Mouse (Mus musculus) intestine, embryonic 15.5 days (tissue): ENCODE data around the gene U2af1. TPM values are rescaled to one million over a fixed set of nuclear protein-coding genes. Genes with fewer than 3 reads are reported as not detected.

Source experiments
- ATAC-seq: fragments of 200-750 bp; cut with Nextera tagmentation; 2 replicates; pipeline ENCODE4 v1.8.0; 2017; ENCODE audit warnings: moderate TSS enrichment, moderate library complexity
- H3K27ac ChIP-seq: fragments of 300-500 bp; sonication (generic); 2 replicates; pipeline ENCODE4 v1.5.1; 2015; ENCODE audit warnings: mild to moderate bottlenecking, inconsistent platforms
- H3K27me3 ChIP-seq: fragments of 300-500 bp; sonication (generic); replicated peaks from 2 replicates; pipeline ENCODE4 v1.6.1; 2015; ENCODE audit warnings: inconsistent platforms
- H3K36me3 ChIP-seq: fragments of 300-500 bp; sonication (generic); 2 replicates; pipeline ENCODE4 v1.6.1; 2015; ENCODE audit warnings: inconsistent platforms
- H3K4me1 ChIP-seq: fragments of 300-500 bp; sonication (generic); replicated peaks from 2 replicates; pipeline ENCODE4 v1.6.1; 2015; ENCODE audit warnings: inconsistent platforms
- H3K4me2 ChIP-seq: fragments of 300-500 bp; sonication (generic); replicated peaks from 2 replicates; pipeline ENCODE4 v1.6.1; 2015; ENCODE audit warnings: mild to moderate bottlenecking, inconsistent platforms
- H3K4me3 ChIP-seq: fragments of 300-500 bp; sonication (generic); replicated peaks from 2 replicates; pipeline ENCODE4 v1.5.1; 2015; ENCODE audit warnings: inconsistent platforms
- H3K9ac ChIP-seq: fragments of 300-500 bp; sonication (generic); 2 replicates; pipeline ENCODE4 v1.6.1; 2015; ENCODE audit warnings: inconsistent platforms
- H3K9me3 ChIP-seq: fragments of 300-500 bp; sonication (generic); 2 replicates; pipeline ENCODE4 v1.6.1; 2016; ENCODE audit warnings: inconsistent platforms
- WGBS: fragments of 180-500 bp; shearing (Covaris S2); methylation state at CpG from one replicate; pipeline ENCODE4 v1.1.7; 2015; 5-methylcytosine and 5-hydroxymethylcytosine counted together
- polyA plus RNA-seq: library from polyadenylated mRNA; unstranded; fragments of >200 nt; fragmentation: Nextera tagmentation; extraction: Ambion mirVana; gene quantifications from 2 replicates; pipeline ENCODE4 v1.2.1, GENCODE M21; 2015

U2af1 gene
- polyA plus RNA-seq, 1 experiment from 2014 or later: 278 TPM

DNA sequence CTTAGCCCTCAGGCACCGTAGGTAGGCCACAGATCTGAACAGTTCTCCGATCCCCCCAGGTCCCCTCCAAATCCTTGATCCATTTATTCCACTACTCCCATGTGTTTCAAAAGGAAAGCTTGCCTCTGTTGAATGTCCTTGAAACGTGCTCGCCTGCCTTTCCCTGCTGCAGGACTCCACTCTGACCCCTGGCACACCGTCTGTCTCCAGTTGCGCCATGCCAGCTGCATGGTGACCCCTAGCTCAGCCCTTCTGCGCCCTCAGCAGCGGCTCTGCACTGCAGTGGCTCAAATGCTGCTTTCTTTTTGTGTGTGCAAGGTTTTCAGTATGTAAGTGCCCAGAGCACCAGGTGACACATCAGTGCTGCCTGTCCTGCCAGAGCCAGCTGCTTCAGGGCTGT lies 60.1 kb downstream of the U2af1 start:
- Histone ChIP-seq H3K9ac (no peak overlapping the region), H3K4me2 (no peak overlapping the region), H3K9me3 (no peaks in the 10 kb centered on the region), H3K27me3 (no peaks in the 10 kb centered on the region), H3K4me1 (no peaks in the 10 kb centered on the region), H3K4me3 (no peak overlapping the region), H3K27ac (no peak overlapping the region), H3K36me3 (peaks cover 31% of the 10 kb centered on the region)
- 91% methylated on average over 8 of the region's 8 CpGs for WGBS
- no peak for ATAC-seq

DNA sequence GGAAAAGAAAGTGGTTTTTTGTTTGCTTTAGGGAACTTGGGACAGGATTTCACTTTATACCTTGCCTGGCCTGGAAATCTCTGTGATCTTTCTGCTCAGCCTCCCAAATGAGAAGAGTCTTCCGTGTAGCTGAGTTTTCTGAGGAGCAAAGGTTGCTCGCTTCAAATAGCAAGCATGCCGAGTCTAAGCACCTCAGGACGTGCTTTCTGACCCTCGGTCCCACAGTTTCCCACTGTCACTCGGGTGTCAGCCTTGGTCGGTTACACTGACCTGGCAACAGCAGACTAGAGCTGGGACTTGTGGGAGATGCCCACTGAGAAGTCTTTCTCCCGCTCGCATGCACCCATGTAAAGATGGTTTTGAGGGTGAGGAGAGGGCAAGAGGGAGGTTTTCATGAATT lies 60.7 kb downstream of the U2af1 start:
- no peaks in the 10 kb centered on the region for H3K27me3 ChIP-seq
- no peaks in the 10 kb centered on the region for H3K4me1 ChIP-seq
- H3K4me2 ChIP-seq: no peak overlapping the region
- ATAC-seq: no peak
- 88% methylated on average over 9 of the region's 9 CpGs for WGBS
- H3K9me3 ChIP-seq: no peaks in the 10 kb centered on the region
- no peak overlapping the region for H3K4me3 ChIP-seq
- H3K27ac ChIP-seq: no peak overlapping the region
- peaks cover 26% of the 10 kb centered on the region for H3K36me3 ChIP-seq
- H3K9ac ChIP-seq: no peak overlapping the region

Other genes starting within 250 kb of the U2af1 start
- gene Wdr4, start 138.9 kb downstream of the U2af1 start, polyA plus RNA-seq: 45.3 and 47.0 TPM in 2 replicates
- 404 and 457 TPM in 2 replicates for gene Ndufv3, start 138.8 kb downstream of the U2af1 start, polyA plus RNA-seq
- gene Pknox1, start 94.2 kb downstream of the U2af1 start, polyA plus RNA-seq: 28.5 and 29.8 TPM in 2 replicates
- 9.5 and 20.6 TPM in 2 replicates for gene Cbs, start 21.7 kb downstream of the U2af1 start, polyA plus RNA-seq
- 0.15 and 0.16 TPM in 2 replicates for gene Cryaa, start 18.9 kb upstream of the U2af1 start, polyA plus RNA-seq
- 8.8 and 9.2 TPM in 2 replicates for gene Sik1, start 196.9 kb upstream of the U2af1 start, polyA plus RNA-seq